Mouse (Mus musculus): ENCODE data around the gene Ren1.

DNA sequence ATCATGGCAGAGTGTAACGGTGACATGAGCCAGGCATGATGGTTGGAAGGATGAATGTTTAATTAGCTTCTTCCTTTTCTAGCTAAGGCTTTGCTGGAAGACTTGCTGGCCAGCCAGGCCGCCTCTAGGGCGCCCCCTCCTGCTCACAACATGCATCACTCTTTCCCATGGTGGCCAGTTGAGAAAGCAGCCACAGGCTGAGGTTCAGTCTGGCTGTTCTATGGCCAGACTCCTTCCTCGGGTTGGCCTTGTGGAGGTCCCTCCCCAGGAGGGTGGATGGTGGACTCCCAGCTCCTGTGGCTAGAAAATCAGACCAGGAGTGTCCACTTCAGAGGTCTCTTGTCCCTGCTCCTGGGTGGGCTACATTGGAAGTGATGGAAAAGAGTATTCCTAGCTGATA, 43.5 kb upstream of the Ren1 start:
- peak; percentile 91 for TF ChIP-seq CTCF (conservative IDR thresholded peaks at IDR 0.05; ENCODE audit: insufficient read depth, insufficient read length, low read depth, low read length)
- no peak for TF ChIP-seq POLR2A (IDR thresholded peaks at IDR 0.05; ENCODE audit: low read depth, low read length)

All from kidney, adult 2 months (tissue).